Mouse (Mus musculus) bone marrow macrophage, adult 2 months (primary cell): ENCODE measurements around the gene Zfp672.

Source experiments
- CTCF ChIP-seq: IDR thresholded peaks from 2 replicates; pipeline ENCODE4 v1.5.1; 2012; ENCODE audit warnings: low read depth, mild to moderate bottlenecking, low read length, moderate library complexity
- POLR2A ChIP-seq: IDR thresholded peaks from 2 replicates; pipeline ENCODE4 v1.6.1; 2012; ENCODE audit warnings: mild to moderate bottlenecking, low read depth, low read length, borderline replicate concordance

- TF ChIP-seq POLR2A: no peak
- TF ChIP-seq CTCF: no peak
Measured at GRCm38 (mm10) chr11:58357844-58358534, 27.9 kb upstream of the Zfp672 start.
